ENCODE assay signal across 15 mouse cellular contexts in the genomic region with DNA sequence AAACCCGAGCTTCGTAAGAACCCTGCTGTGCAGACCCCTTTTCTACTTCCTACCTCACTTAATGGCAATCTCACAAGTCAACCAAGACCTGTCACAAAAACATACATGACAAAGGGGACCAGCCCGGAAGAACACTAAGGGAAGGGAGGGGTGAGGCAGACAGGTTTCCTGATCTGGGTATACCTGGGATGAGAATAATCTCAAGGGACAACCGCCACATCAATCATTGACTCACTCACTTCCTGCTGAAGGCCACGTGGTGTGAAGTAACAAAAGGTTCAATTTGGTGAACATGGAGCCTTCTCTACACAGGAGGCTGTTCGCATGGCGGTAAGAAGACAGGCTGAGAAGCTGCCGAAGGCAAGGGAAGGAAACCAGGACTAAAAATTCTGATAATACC. TPM values are rescaled to one million over a fixed set of nuclear protein-coding genes. Genes with fewer than 3 reads are reported as not detected.
DNase-seq lines count a peak whose midpoint lies in the region; ATAC-seq and TF ChIP-seq lines count a peak whose summit lies in the region.
"Had no signal": no experiment of that assay in that cellular context is flagged by ENCODE, and none has a peak within 500 bp of the region (broad histone marks: within the 10 kb centered on the region; RNA-seq: fewer than 3 reads in every experiment).

No protein-coding gene starts in this region.

- no peak overlapping the region for H3K4me2 ChIP-seq in forebrain, postnatal 0 days (ENCODE audit: low read depth)
- no peak overlapping the region for H3K4me2 ChIP-seq in forebrain, embryonic 12.5 days
- H3K4me2 ChIP-seq: embryonic facial prominence, embryonic 15.5 days; hindbrain, embryonic 12.5 days; limb, embryonic 13.5 days had no signal

- no peaks in the 10 kb centered on the region for H3K27me3 ChIP-seq in forebrain, postnatal 0 days (ENCODE audit: insufficient read depth, low read length)
- no peaks in the 10 kb centered on the region for H3K27me3 ChIP-seq in forebrain, embryonic 12.5 days
- H3K27me3 ChIP-seq: embryonic facial prominence, embryonic 15.5 days; hindbrain, embryonic 12.5 days; limb, embryonic 13.5 days had no signal

- H3K36me3 ChIP-seq in forebrain, postnatal 0 days (ENCODE audit: insufficient read depth) = peaks cover 15% of the 10 kb centered on the region
- H3K36me3 ChIP-seq in forebrain, embryonic 12.5 days (replicated peaks) = peaks cover 23% of the 10 kb centered on the region

- no peak overlapping the region for H3K27ac ChIP-seq in forebrain, postnatal 0 days (ENCODE audit: low read depth, low read length)
- H3K27ac ChIP-seq in forebrain, embryonic 12.5 days = no peak overlapping the region
- H3K27ac ChIP-seq: embryonic facial prominence, embryonic 15.5 days; hindbrain, embryonic 12.5 days; limb, embryonic 13.5 days had no signal

- H3K4me3 ChIP-seq in forebrain, postnatal 0 days (ENCODE audit: low read depth, low read length) = no peak overlapping the region
- H3K4me3 ChIP-seq in forebrain, embryonic 12.5 days (replicated peaks) = no peak overlapping the region
- H3K4me3 ChIP-seq: embryonic facial prominence, embryonic 15.5 days; hindbrain, embryonic 12.5 days; limb, embryonic 13.5 days had no signal

- no peak for TF ChIP-seq CTCF in forebrain, postnatal 0 days (IDR thresholded peaks at IDR 0.05; ENCODE audit: low read depth)

- peaks cover 4% of the 10 kb centered on the region; the same call in 1 of the 2 replicates for H3K4me1 ChIP-seq in forebrain, postnatal 0 days (ENCODE audit: insufficient read depth)
- H3K4me1 ChIP-seq in forebrain, embryonic 12.5 days = peaks cover 10% of the 10 kb centered on the region

- ATAC-seq in forebrain, postnatal 0 days = peak; percentile 51; the same call in 1 of the 2 replicates
- ATAC-seq in forebrain, embryonic 12.5 days (ENCODE audit: low FRiP score) = no peak
- peak; percentile 55 for ATAC-seq in activated CD4-positive, CD25-positive, alpha-beta regulatory T cell, adult 4 months
- peak; percentile 18; the same call in 1 of the 2 replicates for ATAC-seq in neutrophil, adult 5-6 weeks (ENCODE audit: extremely low read depth, insufficient number of reproducible peaks, low FRiP score, poor library complexity, severe bottlenecking)

- no peaks in the 10 kb centered on the region for H3K9me3 ChIP-seq in forebrain, postnatal 0 days (ENCODE audit: low read length)
- H3K9me3 ChIP-seq in forebrain, embryonic 12.5 days = no peaks in the 10 kb centered on the region
- H3K9me3 ChIP-seq: embryonic facial prominence, embryonic 15.5 days; hindbrain, embryonic 12.5 days; limb, embryonic 13.5 days had no signal

- no peak overlapping the region for H3K9ac ChIP-seq in forebrain, postnatal 0 days
- no peak overlapping the region for H3K9ac ChIP-seq in forebrain, embryonic 12.5 days
- H3K9ac ChIP-seq: embryonic facial prominence, embryonic 15.5 days; hindbrain, embryonic 12.5 days; limb, embryonic 13.5 days had no signal

- peak; percentile 7 for DNase-seq in forebrain, postnatal 0 days
- peak; percentile 69 for DNase-seq in 416B (ENCODE audit: low read depth)
- no peak for DNase-seq in adrenal gland, postnatal 25 days
- no peak for DNase-seq in embryo, embryonic 10 days (ENCODE audit: low spot score)
- no peak for DNase-seq in lung, postnatal 4 days
- DNase-seq: cerebellum, adult 9-11 months; lung, postnatal 10 days had no signal

- WGBS in forebrain, postnatal 0 days = 86% methylated on average over 8 of the region's 8 CpGs
- 96% methylated on average over 8 of the region's 8 CpGs for WGBS in forebrain, embryonic 12.5 days

RNA-seq across cellular contexts. Expression of gene Ppp6r1, which starts 7.2 kb away (rescaled TPM):
- 89.3 and 99.1 TPM in 2 replicates for total RNA-seq in forebrain, postnatal 0 days (2014; rRNA removed)
- 5.1 and 8.3 TPM in 2 replicates for polyA plus RNA-seq in forebrain, postnatal 0 days (2015; fragmentation: Nextera tagmentation; extraction: Ambion mirVana)
- polyA plus RNA-seq in forebrain, embryonic 12.5 days (2016; fragmentation: Nextera tagmentation; extraction: Ambion mirVana) = 15.4 and 25.3 TPM in 2 replicates
- 10 to 100 TPM; 10.6 to 11.1 TPM for polyA plus RNA-seq in activated CD4-positive, CD25-positive, alpha-beta regulatory T cell, adult 4 months (2017; shearing (Covaris generic))
- 163 and 174 TPM in 2 replicates for total RNA-seq in neutrophil, adult 5-6 weeks (2017)
- total RNA-seq in adrenal gland, postnatal 25 days (2021) = 98.1 and 99.6 TPM in 2 replicates

RNA-seq across cellular contexts. Expression of gene Tmem86b, which starts 20.4 kb away (rescaled TPM):
- 10.8 and 11.8 TPM in 2 replicates for total RNA-seq in forebrain, postnatal 0 days (2014; rRNA removed)
- 0.64 and 0.70 TPM in 2 replicates for polyA plus RNA-seq in forebrain, postnatal 0 days (2015; fragmentation: Nextera tagmentation; extraction: Ambion mirVana)
- polyA plus RNA-seq in forebrain, embryonic 12.5 days (2016; fragmentation: Nextera tagmentation; extraction: Ambion mirVana) = 3.7 and 5.1 TPM in 2 replicates
- 1 to 10 TPM; 3.0 to 4.1 TPM for polyA plus RNA-seq in activated CD4-positive, CD25-positive, alpha-beta regulatory T cell, adult 4 months (2017; shearing (Covaris generic))
- total RNA-seq in neutrophil, adult 5-6 weeks (2017) = 44.9 and 56.3 TPM in 2 replicates
- total RNA-seq in adrenal gland, postnatal 25 days (2021) = 9.3 and 10.2 TPM in 2 replicates

RNA-seq across cellular contexts. Expression of gene Hspbp1, which starts 33.3 kb away (rescaled TPM):
- total RNA-seq in forebrain, postnatal 0 days (2014; rRNA removed) = 188 and 219 TPM in 2 replicates
- 206 and 214 TPM in 2 replicates for polyA plus RNA-seq in forebrain, postnatal 0 days (2015; fragmentation: Nextera tagmentation; extraction: Ambion mirVana)
- 112 and 114 TPM in 2 replicates for polyA plus RNA-seq in forebrain, embryonic 12.5 days (2016; fragmentation: Nextera tagmentation; extraction: Ambion mirVana)
- polyA plus RNA-seq in activated CD4-positive, CD25-positive, alpha-beta regulatory T cell, adult 4 months (2017; shearing (Covaris generic)) = 10 to 100 TPM; 38.9 to 60.9 TPM
- 10.5 and 17.3 TPM in 2 replicates for total RNA-seq in neutrophil, adult 5-6 weeks (2017)
- 42.2 and 47.8 TPM in 2 replicates for total RNA-seq in adrenal gland, postnatal 25 days (2021)

RNA-seq across cellular contexts. Expression of gene Brsk1, which starts 38.8 kb away (rescaled TPM):
- total RNA-seq in forebrain, postnatal 0 days (2014; rRNA removed) = 188 and 205 TPM in 2 replicates
- 4.6 and 6.2 TPM in 2 replicates for polyA plus RNA-seq in forebrain, postnatal 0 days (2015; fragmentation: Nextera tagmentation; extraction: Ambion mirVana)
- polyA plus RNA-seq in forebrain, embryonic 12.5 days (2016; fragmentation: Nextera tagmentation; extraction: Ambion mirVana) = 3.6 and 3.8 TPM in 2 replicates
- polyA plus RNA-seq in activated CD4-positive, CD25-positive, alpha-beta regulatory T cell, adult 4 months (2017; shearing (Covaris generic)) = not detected
- not detected in 2 replicates for total RNA-seq in neutrophil, adult 5-6 weeks (2017)
- 4.2 and 6.5 TPM in 2 replicates for total RNA-seq in adrenal gland, postnatal 25 days (2021)
- total RNA-seq: monocyte, adult 5-6 weeks had no signal

RNA-seq across cellular contexts. Expression of gene Ptprh, which starts 47.7 kb away (rescaled TPM):
- total RNA-seq in forebrain, postnatal 0 days (2014; rRNA removed) = 0.54 and 2.9 TPM in 2 replicates
- 1.0 and 1.1 TPM in 2 replicates for polyA plus RNA-seq in forebrain, postnatal 0 days (2015; fragmentation: Nextera tagmentation; extraction: Ambion mirVana)
- polyA plus RNA-seq in forebrain, embryonic 12.5 days (2016; fragmentation: Nextera tagmentation; extraction: Ambion mirVana) = not detected in 2 replicates
- polyA plus RNA-seq in activated CD4-positive, CD25-positive, alpha-beta regulatory T cell, adult 4 months (2017; shearing (Covaris generic)) = not detected
- total RNA-seq in neutrophil, adult 5-6 weeks (2017) = 0.25 TPM in 1 of 2 replicates, not detected in the other
- total RNA-seq in adrenal gland, postnatal 25 days (2021) = not detected in 2 replicates
- total RNA-seq: heart, adult 8-10 months; monocyte, adult 5-6 weeks had no signal
- polyA plus RNA-seq: embryonic facial prominence, embryonic 15.5 days; limb, embryonic 13.5 days had no signal

Comparison
In these comparisons a context has a peak if more than half of its experiments do, and no peak if none do; other contexts are left out.
1. DNase-seq: peak in forebrain, postnatal 0 days (single experiment) and 416B (single experiment); none in adrenal gland, postnatal 25 days (single experiment), embryo, embryonic 10 days (single experiment) and lung, postnatal 4 days (0 of 2).